In genomic region chr1:92212003-92212750, GRCm38 (mm10) we compare ENCODE assay signal across 8 mouse cellular contexts. TPM values are rescaled to one million over a fixed set of nuclear protein-coding genes. Genes with fewer than 3 reads are reported as not detected.
DNase-seq lines count a peak whose midpoint lies in the region; ATAC-seq lines count a peak whose summit lies in the region.

No protein-coding gene starts in this region.

- no peaks in the 10 kb centered on the region for H3K36me3 ChIP-seq in forebrain, embryonic 13.5 days (ENCODE audit: poor library complexity, severe bottlenecking)
- no peaks in the 10 kb centered on the region for H3K36me3 ChIP-seq in hindbrain, embryonic 14.5 days (replicated peaks; ENCODE audit: control insufficient read depth, insufficient read depth)
- no peaks in the 10 kb centered on the region for H3K36me3 ChIP-seq in neural tube, embryonic 15.5 days

- 0 out of 2 replicates have a peak overlapping the region, but pooled peaks have one; percentile 40 for H3K9ac ChIP-seq in forebrain, embryonic 13.5 days
- no peak overlapping the region for H3K9ac ChIP-seq in hindbrain, embryonic 14.5 days
- H3K9ac ChIP-seq in neural tube, embryonic 15.5 days (replicated peaks) = no peak overlapping the region

- ATAC-seq in forebrain, embryonic 13.5 days = peak; percentile 78
- peak; percentile 53; the same call in 1 of the 2 replicates for ATAC-seq in hindbrain, embryonic 14.5 days (ENCODE audit: low FRiP score)
- ATAC-seq in neural tube, embryonic 15.5 days (ENCODE audit: low FRiP score) = peak; percentile 52; the same call in 1 of the 2 replicates
- ATAC-seq in erythroblast, adult 5-6 weeks (replicated peaks; ENCODE audit: low FRiP score, poor library complexity, severe bottlenecking) = no peak

- 0 out of 2 replicates have a peak, but pooled peaks cover 4% of the 10 kb centered on the region for H3K9me3 ChIP-seq in forebrain, embryonic 13.5 days (replicated peaks)
- H3K9me3 ChIP-seq in hindbrain, embryonic 14.5 days (ENCODE audit: control insufficient read depth, low read length) = no peaks in the 10 kb centered on the region
- H3K9me3 ChIP-seq in neural tube, embryonic 15.5 days (replicated peaks) = no peaks in the 10 kb centered on the region

- DNase-seq in right cerebral cortex, postnatal 10 days (ENCODE audit: low spot score in 2 of 2) = peak; percentile 45 to 46
- no peak for DNase-seq in right cerebral cortex, adult 18-20 months
- DNase-seq in hindbrain, embryonic 14.5 days (ENCODE audit: low spot score) = no peak
- DNase-seq in urinary bladder, postnatal 36 days (ENCODE audit: low spot score in 2 of 2) = no peak
- no peak for DNase-seq in left cerebral cortex, postnatal 25 days (ENCODE audit: low spot score in 2 of 2)

- H3K4me2 ChIP-seq in forebrain, embryonic 13.5 days = peak overlapping the region; percentile 16; the same call in 1 of the 2 replicates
- H3K4me2 ChIP-seq in hindbrain, embryonic 14.5 days (replicated peaks) = no peak overlapping the region
- H3K4me2 ChIP-seq in neural tube, embryonic 15.5 days = no peak overlapping the region

- intact Hi-C loops in left cerebral cortex, postnatal 25 days (cut with DNase I) = no loop called here

- peaks cover 38% of the 10 kb centered on the region for H3K4me1 ChIP-seq in forebrain, embryonic 13.5 days
- peaks cover 10% of the 10 kb centered on the region for H3K4me1 ChIP-seq in hindbrain, embryonic 14.5 days (replicated peaks; ENCODE audit: control insufficient read depth, insufficient read depth, low read length)
- H3K4me1 ChIP-seq in neural tube, embryonic 15.5 days = peaks cover 30% of the 10 kb centered on the region

- 29% methylated on average over 13 of the region's 13 CpGs for WGBS in forebrain, embryonic 13.5 days
- 16% methylated on average over 13 of the region's 13 CpGs for WGBS in hindbrain, embryonic 14.5 days
- 23% methylated on average over 13 of the region's 13 CpGs for WGBS in neural tube, embryonic 15.5 days

- H3K4me3 ChIP-seq in forebrain, embryonic 13.5 days = no peak overlapping the region
- H3K4me3 ChIP-seq in hindbrain, embryonic 14.5 days (replicated peaks; ENCODE audit: low read length) = no peak overlapping the region
- H3K4me3 ChIP-seq in neural tube, embryonic 15.5 days (replicated peaks) = no peak overlapping the region

- H3K27ac ChIP-seq in forebrain, embryonic 13.5 days = peak overlapping the region; percentile 20
- 0 out of 2 replicates have a peak overlapping the region, but pooled peaks have one; percentile 2 for H3K27ac ChIP-seq in hindbrain, embryonic 14.5 days
- peak overlapping the region; percentile 23; the same call in 1 of the 2 replicates for H3K27ac ChIP-seq in neural tube, embryonic 15.5 days (replicated peaks)

- no peaks in the 10 kb centered on the region for H3K27me3 ChIP-seq in forebrain, embryonic 13.5 days
- 0 out of 2 replicates have a peak, but pooled peaks cover 4% of the 10 kb centered on the region for H3K27me3 ChIP-seq in hindbrain, embryonic 14.5 days (ENCODE audit: control insufficient read depth, insufficient read depth, low read length)
- H3K27me3 ChIP-seq in neural tube, embryonic 15.5 days (replicated peaks) = peaks cover 4% of the 10 kb centered on the region; the same call in 1 of the 2 replicates

RNA-seq across cellular contexts. Expression of gene Hdac4, which starts 16.7 kb away (rescaled TPM):
- 22.6 and 25.1 TPM in 2 replicates for polyA plus RNA-seq in forebrain, embryonic 13.5 days (2015; fragmentation: Nextera tagmentation; extraction: Ambion mirVana)
- 26.9 and 27.5 TPM in 2 replicates for polyA plus RNA-seq in hindbrain, embryonic 14.5 days (2014; fragmentation: Nextera tagmentation; extraction: Ambion mirVana)
- polyA plus RNA-seq in neural tube, embryonic 15.5 days (2015; fragmentation: Nextera tagmentation; extraction: Ambion mirVana) = 31.2 and 37.7 TPM in 2 replicates
- total RNA-seq in erythroblast, adult 5-6 weeks (2015; ENCODE audit: low replicate concordance) = 3.1 and 4.6 TPM in 2 replicates
- total RNA-seq in erythroblast, adult 5-6 weeks (2017; ENCODE audit: low replicate concordance) = 3.4 and 4.7 TPM in 2 replicates
- total RNA-seq in left cerebral cortex, postnatal 25 days (2021) = 100 to 1,000 TPM; 111 to 112 TPM

Comparison
In these comparisons a context has a peak if more than half of its experiments do, and no peak if none do; other contexts are left out.
1. DNase-seq: peak in right cerebral cortex, postnatal 10 days (2 of 2); none in right cerebral cortex, adult 18-20 months (single experiment), hindbrain, embryonic 14.5 days (single experiment), urinary bladder, postnatal 36 days (0 of 2) and left cerebral cortex, postnatal 25 days (0 of 2).
2. Peak in every context shown above with its lines, with median percentiles within 50 percentile points of each other: H3K27ac ChIP-seq.